Mouse (Mus musculus) cerebellum, adult 9-11 months (tissue): ENCODE measurements around the gene Ubr2.

Experiments used
- DNase-seq: peaks from one replicate; pipeline ENCODE4 v3.0.0; 2022

Ubr2 gene

GRCm38 (mm10) chr17:46920855-46921254, 89.5 kb downstream of the Ubr2 start:
- no peak for DNase-seq

- DNase-seq = no peak
These were observed 91.4 kb downstream of the Ubr2 start for GRCm38 (mm10) chr17:46918951-46919350.

- no peak for DNase-seq
These were observed 95.2 kb downstream of the Ubr2 start for GRCm38 (mm10) chr17:46915129-46915528.

GRCm38 (mm10) chr17:46912331-46912730, 98.0 kb downstream of the Ubr2 start:
- no peak for DNase-seq

- DNase-seq = no peak
These were observed 100.2 kb downstream of the Ubr2 start, which contains the start of gene Prph2 for GRCm38 (mm10) chr17:46910186-46910585. Gene Prph2 (plus strand): TSS chr17:46910459.

GRCm38 (mm10) chr17:46903876-46904490, 106.4 kb downstream of the Ubr2 start:
- peak; percentile 84 for DNase-seq

GRCm38 (mm10) chr17:46900941-46901340, 109.4 kb downstream of the Ubr2 start:
- no peak for DNase-seq

GRCm38 (mm10) chr17:46897221-46897950, 113.0 kb downstream of the Ubr2 start:
- DNase-seq = no peak

- no peak for DNase-seq
These were observed 114.9 kb downstream of the Ubr2 start for GRCm38 (mm10) chr17:46895426-46895825.

- DNase-seq = peak; percentile 78
These were observed 119.3 kb downstream of the Ubr2 start for GRCm38 (mm10) chr17:46890843-46891594.

GRCm38 (mm10) chr17:46890116-46890815, 120.1 kb downstream of the Ubr2 start, which contains the start of gene Tbcc:
Gene Tbcc (plus strand): TSS chr17:46890684.
- peak; percentile 98 for DNase-seq

- peak; percentile 91 for DNase-seq
These were observed 120.8 kb downstream of the Ubr2 start for GRCm38 (mm10) chr17:46889450-46890084.

GRCm38 (mm10) chr17:46888511-46889212, 121.7 kb downstream of the Ubr2 start:
- DNase-seq = peak; percentile 71

- DNase-seq = peak; percentile 51
These were observed 124.3 kb downstream of the Ubr2 start for GRCm38 (mm10) chr17:46885910-46886643.

- DNase-seq = no peak
These were observed 125.0 kb downstream of the Ubr2 start for GRCm38 (mm10) chr17:46885218-46885909.

GRCm38 (mm10) chr17:46884766-46885165, 125.6 kb downstream of the Ubr2 start:
- DNase-seq = no peak

- no peak for DNase-seq
These were observed 127.2 kb downstream of the Ubr2 start for GRCm38 (mm10) chr17:46883107-46883506.

- no peak for DNase-seq
These were observed 128.6 kb downstream of the Ubr2 start for GRCm38 (mm10) chr17:46881728-46882127.

- no peak for DNase-seq
These were observed 130.0 kb downstream of the Ubr2 start for GRCm38 (mm10) chr17:46880322-46880721.

- DNase-seq = no peak
These were observed 130.5 kb downstream of the Ubr2 start for GRCm38 (mm10) chr17:46879841-46880311.
